Mouse (Mus musculus) megakaryocyte, embryonic 14.5 days (primary cell): ENCODE results near the gene Artn. TPM values are rescaled to one million over a fixed set of nuclear protein-coding genes. Genes with fewer than 3 reads are reported as not detected.

Source experiments
- H3K27me3 ChIP-seq: replicated peaks from 2 replicates; pipeline ENCODE3; 2012; ENCODE audit warnings: inconsistent platforms
- H3K36me3 ChIP-seq: replicated peaks from 2 replicates; pipeline ENCODE3; 2012; ENCODE audit warnings: low read length, inconsistent platforms, mixed read lengths
- H3K4me1 ChIP-seq: 2 replicates; pipeline ENCODE4 v1.6.1; 2012; ENCODE audit warnings: inconsistent platforms
- H3K4me3 ChIP-seq: replicated peaks from 2 replicates; pipeline ENCODE3; 2012; ENCODE audit warnings: moderate library complexity, mild to moderate bottlenecking, inconsistent platforms
- H3K9me3 ChIP-seq: 2 replicates; pipeline ENCODE4 v1.6.1; 2012; ENCODE audit warnings: inconsistent platforms
- FLI1 ChIP-seq: IDR thresholded peaks from 2 replicates; pipeline ENCODE4 v1.6.1; 2012; ENCODE audit warnings: low read length, inconsistent platforms, mixed read lengths
- GATA1 ChIP-seq: IDR thresholded peaks from 3 replicates; pipeline ENCODE4 v1.6.1; 2012; ENCODE audit warnings: mixed read lengths, low read length, inconsistent platforms, borderline replicate concordance
- polyA plus RNA-seq: library from polyadenylated mRNA; stranded (reverse); fragments of >175 nt; gene quantifications from 2 replicates; pipeline ENCODE4 v1.2.3, GENCODE M21; 2012; ENCODE audit warnings: low replicate concordance; ENCODE audit not compliant: insufficient read depth

The Artn gene
- polyA plus RNA-seq, 1 experiment: 0.74 TPM

DNA sequence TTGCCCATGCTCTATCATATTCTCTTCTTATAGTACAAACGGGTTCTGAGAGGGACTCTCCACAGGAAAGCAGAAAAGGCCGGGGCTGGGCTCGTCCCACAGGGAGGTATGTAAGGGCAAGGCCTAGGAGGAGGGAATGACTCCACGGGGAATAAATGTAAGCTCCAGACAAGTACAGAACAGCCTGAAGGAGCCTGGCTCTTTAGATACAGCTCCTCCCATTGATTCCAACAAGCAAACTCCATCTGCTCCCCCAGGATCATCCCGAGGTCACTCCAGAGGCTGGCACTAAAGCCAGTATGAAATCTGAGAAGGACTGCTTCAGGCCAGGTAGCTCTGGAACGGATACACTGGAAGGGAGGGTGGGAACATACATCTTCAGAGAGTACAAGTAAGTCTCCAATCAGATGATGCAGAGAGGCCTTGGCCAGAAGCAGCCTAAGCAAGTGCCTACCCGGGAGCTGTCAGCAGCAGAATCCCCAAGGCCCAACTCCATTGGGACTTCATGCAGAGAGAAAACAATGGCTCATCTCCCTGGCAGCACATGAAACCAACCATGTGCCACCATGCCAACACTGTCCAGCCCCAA lies 16.8 kb downstream of the Artn start:
- TF ChIP-seq GATA1 (no peak), FLI1 (no peak)
- Histone ChIP-seq H3K4me3 (peak overlapping the region; percentile 56), H3K36me3 (peaks cover 47% of the 10 kb centered on the region), H3K4me1 (peaks cover 79% of the 10 kb centered on the region), H3K27me3 (no peaks in the 10 kb centered on the region), H3K9me3 (no peaks in the 10 kb centered on the region)

DNA sequence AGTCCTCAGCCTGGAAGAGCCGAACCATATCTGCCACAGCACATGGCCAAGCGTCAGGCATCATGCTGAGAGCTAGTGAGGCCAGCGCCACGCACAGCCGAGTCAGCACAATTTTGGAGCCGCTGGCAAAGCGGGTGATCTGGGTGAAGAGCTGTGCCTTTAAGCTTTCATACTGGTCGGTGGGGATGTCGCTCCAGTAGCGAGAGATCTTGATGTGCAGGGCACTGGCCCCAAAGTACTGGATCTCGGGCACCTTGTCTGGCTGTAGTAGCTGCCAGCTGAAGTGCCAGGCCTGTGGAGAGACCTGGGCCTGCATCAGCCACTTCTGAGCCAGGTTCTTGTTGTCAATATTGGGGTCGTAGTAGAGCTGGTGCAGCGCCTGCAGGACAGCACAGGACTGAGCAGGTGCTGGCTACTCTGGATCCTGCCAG lies 17.4 kb downstream of the Artn start:
- Histone ChIP-seq H3K27me3 (no peaks in the 10 kb centered on the region), H3K9me3 (no peaks in the 10 kb centered on the region), H3K36me3 (peaks cover 52% of the 10 kb centered on the region), H3K4me3 (no peak overlapping the region), H3K4me1 (peaks cover 76% of the 10 kb centered on the region)
- TF ChIP-seq FLI1 (no peak), GATA1 (no peak)

DNA sequence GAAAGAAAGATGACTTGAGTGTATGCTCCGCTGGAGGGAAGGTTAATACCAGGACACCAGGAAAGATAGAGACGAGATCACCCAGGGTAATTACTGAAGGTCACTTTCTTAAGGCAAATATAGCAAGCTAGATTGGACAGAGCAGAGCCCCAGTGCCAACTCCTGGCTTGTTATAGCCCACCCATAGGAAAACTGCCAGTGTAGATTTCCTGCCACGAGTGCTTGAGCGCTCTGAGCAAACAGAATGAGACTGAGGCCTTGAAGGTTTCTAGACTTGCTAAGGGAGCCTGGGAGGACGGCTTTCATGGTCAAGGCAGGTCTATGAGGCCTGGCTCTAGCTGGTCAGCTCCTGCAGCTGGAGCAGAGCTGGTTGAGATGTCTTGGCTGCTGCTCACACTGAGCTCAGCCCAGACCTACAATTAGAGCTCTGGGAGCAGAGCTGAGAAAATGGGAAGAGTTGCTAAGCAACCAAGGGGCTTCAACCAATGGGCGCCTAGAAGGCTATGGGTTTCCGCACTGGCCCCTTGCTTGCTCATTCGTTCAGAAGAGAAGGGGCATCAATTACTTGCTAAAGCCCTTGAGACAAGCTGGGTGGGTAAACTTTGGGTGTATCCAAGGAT lies 20.6 kb downstream of the Artn start:
- Histone ChIP-seq H3K4me3 (no peak overlapping the region), H3K4me1 (peaks cover 55% of the 10 kb centered on the region), H3K36me3 (peaks cover 81% of the 10 kb centered on the region), H3K27me3 (no peaks in the 10 kb centered on the region), H3K9me3 (no peaks in the 10 kb centered on the region)
- no peak for TF ChIP-seq FLI1
- no peak for TF ChIP-seq GATA1

DNA sequence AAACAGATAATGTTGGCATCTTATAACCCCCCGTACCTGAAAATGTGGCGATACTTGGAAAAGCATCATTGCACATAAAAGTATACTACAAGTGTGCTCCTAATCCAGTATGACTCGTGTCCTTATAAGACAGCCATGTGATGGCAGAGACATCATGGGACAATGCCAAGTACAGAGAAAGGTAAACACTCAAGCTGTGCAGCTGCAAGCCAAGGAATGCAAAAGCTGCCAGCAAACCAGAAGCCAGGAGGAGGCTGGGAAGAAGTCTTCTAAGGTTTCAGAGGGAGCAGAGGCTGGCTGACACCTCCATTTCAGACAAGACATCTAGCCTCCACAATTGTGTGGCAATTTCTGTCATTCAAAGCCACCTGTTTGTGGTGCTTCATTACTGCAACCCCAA lies 23.4 kb downstream of the Artn start:
- no peaks in the 10 kb centered on the region for H3K9me3 ChIP-seq
- no peak overlapping the region for H3K4me3 ChIP-seq
- no peak for TF ChIP-seq FLI1
- TF ChIP-seq GATA1: no peak
- no peaks in the 10 kb centered on the region for H3K27me3 ChIP-seq
- H3K4me1 ChIP-seq: peaks cover 27% of the 10 kb centered on the region
- peaks cover 89% of the 10 kb centered on the region for H3K36me3 ChIP-seq

DNA sequence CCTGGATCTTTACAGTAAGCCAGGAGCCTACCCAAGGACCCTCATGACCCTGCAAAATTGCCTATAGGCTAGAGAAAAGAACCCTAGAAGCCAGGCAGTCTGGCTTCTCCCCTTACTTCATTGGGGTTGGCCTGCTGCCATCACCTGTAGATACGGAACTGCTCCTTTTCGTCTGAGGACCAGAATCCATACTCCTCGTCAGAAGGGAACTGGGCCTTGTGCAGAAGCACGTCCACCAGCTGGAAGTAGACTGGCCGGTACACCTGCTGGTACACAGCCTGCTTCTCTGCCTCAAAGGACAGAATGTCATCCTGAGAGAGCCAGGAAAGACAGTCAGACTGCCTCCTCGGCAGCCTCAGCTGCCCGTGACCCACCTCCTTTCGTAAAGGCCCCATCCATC lies 24.8 kb downstream of the Artn start:
- Histone ChIP-seq H3K9me3 (no peaks in the 10 kb centered on the region), H3K4me1 (peaks cover 20% of the 10 kb centered on the region), H3K36me3 (peaks cover 94% of the 10 kb centered on the region), H3K27me3 (no peaks in the 10 kb centered on the region), H3K4me3 (no peak overlapping the region)
- TF ChIP-seq FLI1 (no peak), GATA1 (no peak)

DNA sequence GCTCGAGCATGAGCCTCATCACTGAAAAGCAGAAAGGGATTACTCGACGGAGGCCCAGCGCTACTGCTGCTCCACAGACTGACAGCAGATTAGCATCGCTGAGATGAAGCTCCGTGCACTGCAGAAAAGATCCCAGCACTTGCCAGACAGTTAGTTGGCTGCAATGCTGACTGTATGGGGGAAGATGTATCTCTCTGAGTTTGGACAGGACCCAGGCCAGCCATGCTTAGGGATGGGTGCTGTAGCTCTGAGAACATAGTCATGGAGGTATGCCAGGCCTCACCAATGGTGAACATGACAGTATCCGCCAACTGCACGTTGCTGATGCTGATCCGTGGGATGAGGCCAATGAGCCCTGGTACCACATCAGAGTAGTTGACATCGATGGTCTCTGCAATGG lies 25.5 kb downstream of the Artn start:
- no peak overlapping the region for H3K4me3 ChIP-seq
- peaks cover 95% of the 10 kb centered on the region for H3K36me3 ChIP-seq
- no peaks in the 10 kb centered on the region for H3K27me3 ChIP-seq
- H3K4me1 ChIP-seq: peaks cover 14% of the 10 kb centered on the region
- TF ChIP-seq GATA1 (no peak), FLI1 (no peak)
- H3K9me3 ChIP-seq: no peaks in the 10 kb centered on the region

- H3K27me3 ChIP-seq: no peaks in the 10 kb centered on the region
- H3K36me3 ChIP-seq: peaks cover 99% of the 10 kb centered on the region
- H3K4me1 ChIP-seq: peaks cover 4% of the 10 kb centered on the region; the same call in 1 of the 2 replicates
Measured at GRCm38 (mm10) chr4:117898111-117898510, 31.5 kb downstream of the Artn start.

DNA sequence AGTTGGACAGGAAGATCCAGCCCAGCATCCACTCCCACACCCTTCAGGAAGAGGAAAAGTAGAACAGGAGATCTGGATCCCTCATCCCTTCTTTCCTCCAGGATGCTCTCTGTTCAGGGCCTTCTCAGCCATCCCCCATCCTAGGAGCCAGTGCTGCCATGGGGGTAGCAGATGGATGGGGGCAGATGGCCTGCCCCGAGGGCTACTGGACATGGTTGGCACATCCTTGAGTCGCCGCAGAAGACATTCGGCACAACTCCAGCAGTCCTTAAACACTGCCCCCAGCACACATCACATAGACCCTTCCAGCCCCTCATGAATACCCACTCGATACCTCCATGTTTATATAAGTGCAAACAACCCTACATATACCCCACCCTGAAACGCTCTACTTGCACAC lies 33.5 kb downstream of the Artn start:
- Histone ChIP-seq H3K4me3 (no peak overlapping the region), H3K36me3 (peaks cover 78% of the 10 kb centered on the region), H3K27me3 (no peaks in the 10 kb centered on the region), H3K9me3 (no peaks in the 10 kb centered on the region), H3K4me1 (peaks cover 16% of the 10 kb centered on the region)
- TF ChIP-seq GATA1: no peak
- TF ChIP-seq FLI1: no peak

More at GRCm38 (mm10) chr4:117898111-117898510, 31.5 kb downstream of the Artn start:
- no peak for TF ChIP-seq GATA1
- no peak for TF ChIP-seq FLI1
- Histone ChIP-seq H3K9me3 (no peaks in the 10 kb centered on the region), H3K4me3 (no peak overlapping the region)

GRCm38 (mm10) chr4:117895339-117895738 lies 34.2 kb downstream of the Artn start:
- Histone ChIP-seq H3K36me3 (peaks cover 73% of the 10 kb centered on the region), H3K27me3 (no peaks in the 10 kb centered on the region), H3K9me3 (no peaks in the 10 kb centered on the region), H3K4me1 (peaks cover 23% of the 10 kb centered on the region), H3K4me3 (no peak overlapping the region)
- TF ChIP-seq FLI1 (no peak), GATA1 (no peak)

DNA sequence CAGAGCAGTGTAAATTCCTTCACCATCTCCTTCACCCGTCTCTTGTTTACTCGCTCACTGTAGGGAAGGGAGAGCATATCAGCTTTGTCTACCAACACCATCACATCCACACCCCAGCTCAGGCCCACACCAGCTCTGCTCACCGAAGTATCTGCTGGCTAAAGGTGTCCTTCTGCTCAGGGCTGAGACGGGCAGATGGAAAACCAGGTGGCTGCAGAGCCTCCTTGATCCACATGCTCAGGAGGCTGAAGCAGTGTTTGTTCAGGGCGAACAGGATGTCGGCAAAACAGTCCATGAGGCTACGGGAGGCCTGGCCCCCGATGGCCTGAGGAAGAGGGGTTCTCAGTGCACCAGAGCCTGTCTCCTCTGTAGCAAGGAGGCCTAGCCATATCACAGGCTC lies 35.0 kb downstream of the Artn start:
- H3K36me3 ChIP-seq: peaks cover 73% of the 10 kb centered on the region
- no peaks in the 10 kb centered on the region for H3K27me3 ChIP-seq
- H3K9me3 ChIP-seq: no peaks in the 10 kb centered on the region
- peaks cover 25% of the 10 kb centered on the region for H3K4me1 ChIP-seq
- no peak for TF ChIP-seq GATA1
- no peak for TF ChIP-seq FLI1
- no peak overlapping the region for H3K4me3 ChIP-seq
